Mouse (Mus musculus) myocyte (in vitro differentiated cells): Measurements from ENCODE around the gene Stat5b.

Experiments used
- MAX ChIP-seq: IDR thresholded peaks from one replicate; pipeline ENCODE4 v1.6.1; 2011; ENCODE audit warnings: low read depth, mild to moderate bottlenecking, control low read depth
- POLR2A ChIP-seq: IDR thresholded peaks from one replicate; pipeline ENCODE4 v1.6.1; 2011; ENCODE audit warnings: low read depth, mild to moderate bottlenecking, control low read depth, moderate library complexity; ENCODE audit not compliant: insufficient read length
- POLR2AphosphoS2 ChIP-seq: IDR thresholded peaks from one replicate; pipeline ENCODE4 v1.6.1; 2011; ENCODE audit warnings: low read depth, control low read depth; ENCODE audit not compliant: insufficient read length
- REST ChIP-seq: IDR thresholded peaks from one replicate; pipeline ENCODE4 v1.6.1; 2011; ENCODE audit warnings: mild to moderate bottlenecking, control low read depth, moderate library complexity; ENCODE audit not compliant: insufficient read depth, insufficient read length
- SRF ChIP-seq: IDR thresholded peaks from one replicate; pipeline ENCODE4 v1.6.1; 2011; ENCODE audit warnings: low read depth; ENCODE audit not compliant: control insufficient read depth, insufficient read length

- TF ChIP-seq POLR2A: no peak
- no peak for TF ChIP-seq POLR2AphosphoS2
- TF ChIP-seq REST: no peak
- TF ChIP-seq SRF: no peak
- TF ChIP-seq MAX: no peak
These were observed 80.5 kb downstream of the Stat5b start for GRCm38 (mm10) chr11:100769980-100770379.
